Mouse (Mus musculus) midbrain, postnatal 0 days (tissue): ENCODE results near the gene Pak3. TPM values are rescaled to one million over a fixed set of nuclear protein-coding genes. Genes with fewer than 3 reads are reported as not detected.
"Not testable (repeated sequence)": the region's sequence is repeated elsewhere in the genome, so short reads cannot be mapped to it uniquely, and the experiment has no call there.

Source experiments
- ATAC-seq: fragments of 200-750 bp; cut with Nextera tagmentation; 2 replicates; pipeline ENCODE4 v1.8.0; 2017; ENCODE audit warnings: moderate number of reproducible peaks, mild to moderate bottlenecking, moderate TSS enrichment, moderate library complexity; ENCODE audit not compliant: low FRiP score
- DNase-seq: peaks from one replicate; pipeline ENCODE4 v3.0.0-alpha.2; 2015; ENCODE audit warnings: low spot score
- H3K27ac ChIP-seq: fragments of 300-500 bp; sonication (generic); 2 replicates; pipeline ENCODE4 v1.5.1; 2014; ENCODE audit warnings: low read depth, mild to moderate bottlenecking, low read length, mixed read lengths
- H3K27me3 ChIP-seq: fragments of 300-500 bp; sonication (generic); 2 replicates; pipeline ENCODE4 v1.6.1; 2014; ENCODE audit warnings: low read length, control low read depth, mixed read lengths; ENCODE audit not compliant: insufficient read depth
- H3K36me3 ChIP-seq: fragments of 300-500 bp; sonication (generic); 2 replicates; pipeline ENCODE4 v1.6.1; 2014; ENCODE audit warnings: low read length, control low read depth, mixed read lengths; ENCODE audit not compliant: insufficient read depth
- H3K4me1 ChIP-seq: fragments of 300-500 bp; sonication (generic); 2 replicates; pipeline ENCODE4 v1.6.1; 2014; ENCODE audit warnings: mild to moderate bottlenecking, control low read depth, antibody characterized with exemption, low read length, mixed read lengths; ENCODE audit not compliant: insufficient read depth
- H3K4me2 ChIP-seq: fragments of 300-500 bp; sonication (generic); 2 replicates; pipeline ENCODE4 v1.6.1; 2014; ENCODE audit warnings: low read depth, mild to moderate bottlenecking, low read length, mixed read lengths; ENCODE audit not compliant: poor library complexity, severe bottlenecking
- H3K4me3 ChIP-seq: fragments of 300-500 bp; sonication (generic); 2 replicates; pipeline ENCODE4 v1.5.1; 2014; ENCODE audit warnings: low read depth, mild to moderate bottlenecking, low read length, moderate library complexity
- H3K9ac ChIP-seq: fragments of 300-500 bp; sonication (generic); replicated peaks from 2 replicates; pipeline ENCODE4 v1.6.1; 2014; ENCODE audit warnings: mild to moderate bottlenecking, low read length, moderate library complexity, mixed read lengths; ENCODE audit not compliant: poor library complexity, severe bottlenecking
- H3K9me3 ChIP-seq: fragments of 300-500 bp; sonication (generic); 2 replicates; pipeline ENCODE4 v1.6.1; 2016; ENCODE audit warnings: low read length, control low read depth
- CTCF ChIP-seq: IDR thresholded peaks from 2 replicates; pipeline ENCODE4 v1.5.1; 2016; ENCODE audit warnings: antibody characterized with exemption, mild to moderate bottlenecking
- WGBS: fragments of 180-500 bp; shearing (Covaris S2); extraction: QIAGEN DNeasy Blood & Tissue Kit; methylation state at CpG from one replicate; pipeline ENCODE4 v1.1.7; 2014; 5-methylcytosine and 5-hydroxymethylcytosine counted together
- polyA plus RNA-seq: library from polyadenylated mRNA; unstranded; fragments of >200 nt; fragmentation: Nextera tagmentation; extraction: Ambion mirVana; gene quantifications from 2 replicates; pipeline ENCODE4 v1.2.1, GENCODE M21; 2015
- total RNA-seq: library from RNA; depleted of rRNA; stranded (reverse); fragments of >200 nt; gene quantifications from 2 replicates; pipeline ENCODE4 v1.2.3, GENCODE M21; 2014; rRNA removed

Pak3 gene
- total RNA-seq (348 and 365 TPM in 2 replicates), polyA plus RNA-seq (284 and 286 TPM in 2 replicates)

GRCm38 (mm10) chrX:143518168-143518901 is at the start of gene Pak3:
Gene Pak3 (plus strand): TSS chrX:143518591.
- no peaks in the 10 kb centered on the region for H3K36me3 ChIP-seq
- WGBS: 18% methylated on average over 23 of the region's 23 CpGs
- ATAC-seq (peak; percentile 88), DNase-seq (peak; percentile 51)
- H3K4me1 ChIP-seq: no peaks in the 10 kb centered on the region
- H3K27me3 ChIP-seq: no peaks in the 10 kb centered on the region; the same call in 1 of the 2 replicates
- peak within 1 kb of the TSS; percentile 86 for H3K27ac ChIP-seq
- no peak for TF ChIP-seq CTCF
- H3K9ac ChIP-seq: peak within 1 kb of the TSS; percentile 62
- peak within 1 kb of the TSS; percentile 46 for H3K4me3 ChIP-seq
- no peaks in the 10 kb centered on the region for H3K9me3 ChIP-seq
- H3K4me2 ChIP-seq: peak within 1 kb of the TSS; percentile 50

GRCm38 (mm10) chrX:143482866-143483265 is 35.5 kb upstream of the Pak3 start:
- Histone ChIP-seq H3K36me3 (no peaks in the 10 kb centered on the region), H3K27me3 (no peaks in the 10 kb centered on the region), H3K27ac (no peak overlapping the region), H3K4me2 (no peak overlapping the region), H3K9ac (no peak overlapping the region), H3K4me1 (no peaks in the 10 kb centered on the region), H3K9me3 (no peaks in the 10 kb centered on the region), H3K4me3 (no peak overlapping the region)
- DNase-seq: peak; percentile 100
- peak; percentile 100 for ATAC-seq
- 70% methylated on average over 3 of the region's 3 CpGs for WGBS
- TF ChIP-seq CTCF: no peak

GRCm38 (mm10) chrX:143501053-143501695 is 17.2 kb upstream of the Pak3 start:
- ATAC-seq (no peak), DNase-seq (no peak)
- no peak overlapping the region for H3K4me3 ChIP-seq
- H3K36me3 ChIP-seq: no peaks in the 10 kb centered on the region
- TF ChIP-seq CTCF: no peak
- no peaks in the 10 kb centered on the region; the same call in 1 of the 2 replicates for H3K27me3 ChIP-seq
- no peak overlapping the region for H3K4me2 ChIP-seq
- H3K27ac ChIP-seq: no peak overlapping the region
- H3K9me3 ChIP-seq: no peaks in the 10 kb centered on the region
- no peak overlapping the region for H3K9ac ChIP-seq
- WGBS: 73% methylated on average over 4 of the region's 4 CpGs
- H3K4me1 ChIP-seq: no peaks in the 10 kb centered on the region

- 73% methylated on average over 5 of the region's 5 CpGs for WGBS
- Histone ChIP-seq H3K9me3 (no peaks in the 10 kb centered on the region), H3K4me1 (no peaks in the 10 kb centered on the region), H3K27me3 (no peaks in the 10 kb centered on the region; the same call in 1 of the 2 replicates), H3K36me3 (no peaks in the 10 kb centered on the region), H3K4me3 (no peak overlapping the region), H3K4me2 (no peak overlapping the region), H3K27ac (no peak overlapping the region), H3K9ac (no peak overlapping the region)
- DNase-seq: no peak
- TF ChIP-seq CTCF: no peak
- no peak for ATAC-seq
These were observed 16.5 kb upstream of the Pak3 start for GRCm38 (mm10) chrX:143501776-143502365.

- Histone ChIP-seq H3K9ac (peak overlapping the region; percentile 62), H3K4me2 (peak overlapping the region; percentile 50), H3K4me3 (peak overlapping the region; percentile 46), H3K9me3 (no peaks in the 10 kb centered on the region), H3K4me1 (no peaks in the 10 kb centered on the region), H3K27me3 (no peaks in the 10 kb centered on the region; the same call in 1 of the 2 replicates), H3K27ac (peak overlapping the region; percentile 86), H3K36me3 (no peaks in the 10 kb centered on the region)
- peak; percentile 76 for ATAC-seq
- peak; percentile 15 for DNase-seq
- no peak for TF ChIP-seq CTCF
- 27% methylated on average over 7 of the region's 7 CpGs for WGBS
These were observed 526 bp downstream of the Pak3 start for GRCm38 (mm10) chrX:143518917-143519316.

- Histone ChIP-seq H3K4me3 (peak overlapping the region; percentile 46), H3K4me2 (peak overlapping the region; percentile 50), H3K27ac (peak overlapping the region; percentile 32)
- not testable (repeated sequence) for H3K27me3 ChIP-seq, DNase-seq, H3K36me3 ChIP-seq, H3K9me3 ChIP-seq, H3K4me1 ChIP-seq, H3K9ac ChIP-seq
- 61% methylated on average over 5 of the region's 5 CpGs for WGBS
- 0 out of 2 replicates have a peak, but pooled peaks have one; percentile 26 for ATAC-seq
These were observed 1.1 kb downstream of the Pak3 start for GRCm38 (mm10) chrX:143519454-143519853.
